Mouse (Mus musculus) embryonic facial prominence, embryonic 13.5 days (tissue): ENCODE measurements around the gene Scgb1a1. TPM values are rescaled to one million over a fixed set of nuclear protein-coding genes. Genes with fewer than 3 reads are reported as not detected.
"Not testable (repeated sequence)": the region's sequence is repeated elsewhere in the genome, so short reads cannot be mapped to it uniquely, and the experiment has no call there.

Source experiments
- ATAC-seq: fragments of 200-750 bp; cut with Nextera tagmentation; 2 replicates; pipeline ENCODE4 v1.8.0; 2017; ENCODE audit warnings: low read depth; ENCODE audit not compliant: insufficient number of reproducible peaks, insufficient read depth, low FRiP score, low TSS enrichment
- H3K27ac ChIP-seq: fragments of 300-500 bp; sonication (generic); 2 replicates; pipeline ENCODE4 v1.5.1; 2015; ENCODE audit warnings: moderate library complexity, mild to moderate bottlenecking, inconsistent platforms
- H3K27me3 ChIP-seq: fragments of 300-500 bp; sonication (generic); 2 replicates; pipeline ENCODE4 v1.6.1; 2015; ENCODE audit warnings: mild to moderate bottlenecking, inconsistent platforms
- H3K36me3 ChIP-seq: fragments of 300-500 bp; sonication (generic); 2 replicates; pipeline ENCODE4 v1.6.1; 2015; ENCODE audit warnings: mild to moderate bottlenecking, inconsistent platforms
- H3K4me1 ChIP-seq: fragments of 300-500 bp; sonication (generic); 2 replicates; pipeline ENCODE4 v1.6.1; 2015; ENCODE audit warnings: inconsistent platforms
- H3K4me2 ChIP-seq: fragments of 300-500 bp; sonication (generic); 2 replicates; pipeline ENCODE4 v1.6.1; 2015; ENCODE audit warnings: moderate library complexity, mild to moderate bottlenecking, inconsistent platforms
- H3K4me3 ChIP-seq: fragments of 300-500 bp; sonication (generic); 2 replicates; pipeline ENCODE4 v1.5.1; 2015; ENCODE audit warnings: mild to moderate bottlenecking, inconsistent platforms
- H3K9ac ChIP-seq: fragments of 300-500 bp; sonication (generic); 2 replicates; pipeline ENCODE4 v1.6.1; 2015; ENCODE audit warnings: mild to moderate bottlenecking, inconsistent platforms
- H3K9me3 ChIP-seq: fragments of 300-500 bp; sonication (generic); 2 replicates; pipeline ENCODE4 v1.6.1; 2016; ENCODE audit warnings: inconsistent platforms
- WGBS: fragments of 180-500 bp; shearing (Covaris S2); methylation state at CpG from one replicate; pipeline ENCODE4 v1.1.7; 2015; ENCODE audit warnings: mixed read lengths; 5-methylcytosine and 5-hydroxymethylcytosine counted together
- polyA plus RNA-seq: library from polyadenylated mRNA; unstranded; fragments of >200 nt; fragmentation: Nextera tagmentation; extraction: Ambion mirVana; gene quantifications from 2 replicates; pipeline ENCODE4 v1.2.1, GENCODE M21; 2015

The Scgb1a1 gene
- polyA plus RNA-seq, 1 experiment from 2014 or later, result not detected

DNA sequence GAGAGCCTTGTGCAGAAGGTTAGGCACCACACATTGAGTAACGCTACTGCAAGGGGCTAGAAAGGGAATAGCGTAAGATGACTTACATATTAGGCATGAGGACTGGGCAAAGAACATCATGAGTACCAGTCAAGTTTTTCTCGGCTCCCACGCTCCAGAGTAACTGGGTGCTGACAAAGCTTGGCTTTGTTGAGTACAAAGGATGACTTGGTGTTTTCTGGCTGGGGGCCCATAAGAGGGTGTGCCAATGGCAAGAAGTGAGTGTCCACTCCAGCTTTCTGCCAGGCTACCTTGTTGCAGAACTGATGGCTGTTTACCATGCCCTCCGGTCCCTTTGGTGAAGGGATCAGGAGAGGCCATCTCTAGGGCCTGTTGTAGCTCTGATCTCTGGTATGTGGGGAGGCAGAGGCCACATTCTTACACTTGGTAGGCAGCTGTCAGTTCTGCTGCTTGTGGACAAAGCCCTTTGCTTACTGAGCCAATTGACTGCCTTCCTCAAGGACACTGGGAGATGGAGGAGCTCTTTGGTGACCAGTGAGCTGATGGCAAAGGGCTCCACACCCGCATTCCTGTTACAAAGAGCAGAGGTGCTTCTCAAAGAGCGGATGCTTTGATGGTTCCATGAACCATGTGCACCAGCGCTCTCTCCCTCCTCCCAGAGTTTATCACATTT is 26.4 kb downstream of the Scgb1a1 start:
- no peak for ATAC-seq
- H3K27me3 ChIP-seq, result no peaks in the 10 kb centered on the region
- H3K9me3 ChIP-seq, result no peaks in the 10 kb centered on the region
- H3K36me3 ChIP-seq, result no peaks in the 10 kb centered on the region
- H3K4me2 ChIP-seq, result no peak overlapping the region
- no peak overlapping the region for H3K4me3 ChIP-seq
- no peak overlapping the region for H3K27ac ChIP-seq
- peaks cover 5% of the 10 kb centered on the region for H3K4me1 ChIP-seq
- WGBS, result 90% methylated on average over 8 of the region's 8 CpGs
- H3K9ac ChIP-seq, result no peak overlapping the region

DNA sequence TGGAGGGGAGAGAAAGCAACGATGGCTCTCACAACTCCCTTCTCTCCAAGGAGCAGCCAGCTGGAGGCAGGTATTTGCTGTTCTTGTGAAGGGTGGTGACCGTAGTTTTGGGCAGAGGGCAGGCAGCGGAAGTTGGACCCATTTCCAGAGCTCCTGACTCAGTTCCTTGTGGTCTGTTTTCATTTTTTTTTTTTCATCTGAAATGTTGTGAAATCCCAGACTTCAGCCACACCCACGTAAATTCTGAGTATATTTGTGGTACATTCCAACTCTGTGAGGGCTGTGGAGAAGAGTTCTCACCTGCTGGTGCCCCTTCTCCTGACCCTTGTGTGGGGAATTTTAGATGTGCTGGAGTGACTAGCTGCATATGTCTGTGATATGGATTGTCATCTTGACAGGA is 27.7 kb downstream of the Scgb1a1 start:
- no peak overlapping the region for H3K4me2 ChIP-seq
- no peak overlapping the region for H3K9ac ChIP-seq
- no peaks in the 10 kb centered on the region for H3K27me3 ChIP-seq
- H3K9me3 ChIP-seq, result no peaks in the 10 kb centered on the region
- H3K4me1 ChIP-seq, result no peaks in the 10 kb centered on the region
- no peak overlapping the region for H3K27ac ChIP-seq
- ATAC-seq, result no peak
- no peaks in the 10 kb centered on the region for H3K36me3 ChIP-seq
- no peak overlapping the region for H3K4me3 ChIP-seq
- WGBS, result 64% methylated on average over 4 of the region's 4 CpGs

GRCm38 (mm10) chr19:9059391-9059790 is 28.4 kb downstream of the Scgb1a1 start:
- H3K4me1 ChIP-seq, result no peaks in the 10 kb centered on the region
- no peaks in the 10 kb centered on the region for H3K9me3 ChIP-seq
- no peak overlapping the region for H3K4me2 ChIP-seq
- no peak for ATAC-seq
- no peaks in the 10 kb centered on the region for H3K27me3 ChIP-seq
- H3K27ac ChIP-seq, result no peak overlapping the region
- 74% methylated on average over 7 of the region's 7 CpGs for WGBS
- H3K36me3 ChIP-seq, result no peaks in the 10 kb centered on the region
- no peak overlapping the region for H3K4me3 ChIP-seq
- H3K9ac ChIP-seq, result no peak overlapping the region

GRCm38 (mm10) chr19:9058944-9059343 is 28.8 kb downstream of the Scgb1a1 start:
- Histone ChIP-seq H3K27me3 (no peaks in the 10 kb centered on the region), H3K4me1 (no peaks in the 10 kb centered on the region), H3K4me3 (no peak overlapping the region), H3K27ac (no peak overlapping the region), H3K9me3 (no peaks in the 10 kb centered on the region), H3K4me2 (no peak overlapping the region), H3K36me3 (no peaks in the 10 kb centered on the region), H3K9ac (no peak overlapping the region)
- no peak for ATAC-seq
- WGBS, result 76% methylated on average over 4 of the region's 4 CpGs

DNA sequence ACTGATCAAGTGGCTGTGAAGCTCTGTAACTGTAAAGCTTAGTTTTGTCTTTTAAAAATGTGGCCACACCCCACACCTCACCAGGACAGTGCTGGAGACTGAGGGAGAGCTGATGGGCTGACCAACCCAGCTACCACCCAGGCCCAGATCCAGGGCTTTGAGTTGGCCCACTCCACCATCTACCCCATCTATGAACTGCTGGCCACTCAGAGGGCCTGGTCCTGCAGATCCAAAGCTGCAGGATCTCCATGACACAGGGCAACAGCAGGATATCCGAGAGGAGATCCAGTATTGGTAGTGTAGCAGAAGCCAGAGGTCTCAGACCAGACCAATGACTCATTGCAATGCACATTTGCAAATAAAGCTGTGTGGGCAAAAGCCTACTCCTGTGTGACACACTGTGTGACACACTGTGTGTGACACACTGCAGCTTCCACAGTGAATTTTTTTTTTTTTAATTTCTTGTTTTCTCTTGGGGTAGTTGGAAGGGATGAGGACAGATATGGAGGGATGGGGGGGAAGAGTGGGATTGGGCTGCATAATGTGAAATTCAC is 29.4 kb downstream of the Scgb1a1 start:
- H3K27me3 ChIP-seq, result no peaks in the 10 kb centered on the region

GRCm38 (mm10) chr19:9057679-9058078 is 30.1 kb downstream of the Scgb1a1 start:
- Histone ChIP-seq H3K4me1 (peaks cover 12% of the 10 kb centered on the region; the same call in 1 of the 2 replicates), H3K27me3 (no peaks in the 10 kb centered on the region), H3K4me2 (no peak overlapping the region), H3K9me3 (no peaks in the 10 kb centered on the region), H3K27ac (no peak overlapping the region), H3K9ac (no peak overlapping the region), H3K36me3 (no peaks in the 10 kb centered on the region), H3K4me3 (no peak overlapping the region)
- no peak for ATAC-seq

More for the DNA sequence above, 29.4 kb downstream of the Scgb1a1 start:
- no peak for ATAC-seq
- Histone ChIP-seq H3K4me1 (peaks cover 4% of the 10 kb centered on the region; the same call in 1 of the 2 replicates), H3K4me3 (no peak overlapping the region), H3K4me2 (no peak overlapping the region), H3K9me3 (no peaks in the 10 kb centered on the region), H3K9ac (no peak overlapping the region), H3K36me3 (no peaks in the 10 kb centered on the region), H3K27ac (no peak overlapping the region)
- 71% methylated on average over 1 of the region's 1 CpGs for WGBS

- 88% methylated on average over 4 of the region's 4 CpGs for WGBS
- H3K27ac ChIP-seq, result no peak overlapping the region
- peaks cover 12% of the 10 kb centered on the region; the same call in 1 of the 2 replicates for H3K4me1 ChIP-seq
These were observed 31.9 kb downstream of the Scgb1a1 start for GRCm38 (mm10) chr19:9055703-9056355.

GRCm38 (mm10) chr19:9055153-9055552 is 32.6 kb downstream of the Scgb1a1 start:
- Histone ChIP-seq H3K27ac (no peak overlapping the region), H3K9me3 (no peaks in the 10 kb centered on the region), H3K4me1 (peaks cover 12% of the 10 kb centered on the region; the same call in 1 of the 2 replicates), H3K36me3 (no peaks in the 10 kb centered on the region), H3K4me3 (no peak overlapping the region), H3K9ac (no peak overlapping the region), H3K27me3 (no peaks in the 10 kb centered on the region), H3K4me2 (no peak overlapping the region)
- ATAC-seq, result no peak
- WGBS, result 19% methylated on average over 2 of the region's 2 CpGs

More at GRCm38 (mm10) chr19:9055703-9056355, 31.9 kb downstream of the Scgb1a1 start:
- no peak overlapping the region for H3K4me3 ChIP-seq
- H3K4me2 ChIP-seq, result no peak overlapping the region
- no peak overlapping the region for H3K9ac ChIP-seq
- H3K27me3 ChIP-seq, result no peaks in the 10 kb centered on the region
- no peaks in the 10 kb centered on the region for H3K9me3 ChIP-seq
- no peak for ATAC-seq
- no peaks in the 10 kb centered on the region for H3K36me3 ChIP-seq

DNA sequence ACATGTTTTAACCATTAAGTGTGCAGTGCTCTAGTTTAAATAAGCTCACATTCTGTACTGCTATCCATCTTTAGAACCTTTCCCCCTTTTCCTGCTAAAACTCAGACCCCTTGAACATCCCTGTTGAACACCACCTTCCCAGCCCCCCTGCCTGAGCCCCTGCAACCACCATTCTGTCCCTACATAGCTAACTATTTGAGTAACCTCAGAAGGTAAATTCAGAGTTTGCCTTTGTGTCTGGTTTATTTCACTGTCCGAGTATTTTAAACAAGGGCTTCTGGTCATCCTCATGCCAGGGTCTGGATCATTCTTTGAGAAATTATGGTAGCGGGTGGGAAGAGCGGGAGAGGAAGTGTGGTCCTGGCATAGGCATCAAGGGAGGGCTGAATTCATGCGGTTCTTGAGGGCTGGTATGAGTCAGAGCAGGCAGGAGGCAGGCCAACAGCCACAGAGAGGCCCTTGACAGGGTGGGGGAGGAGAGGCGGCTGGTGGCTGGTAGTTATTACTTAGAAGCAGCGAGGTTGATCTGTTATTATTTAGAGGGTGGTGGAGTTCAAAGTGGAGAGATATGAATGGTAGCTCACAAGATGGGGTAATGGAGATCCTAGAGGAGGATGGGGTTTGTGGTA is 34.8 kb downstream of the Scgb1a1 start:
- no peak for ATAC-seq
- peak overlapping the region; percentile 63 for H3K27ac ChIP-seq
- peak overlapping the region; percentile 7; the same call in 1 of the 2 replicates for H3K4me2 ChIP-seq
- H3K4me3 ChIP-seq, result no peak overlapping the region
- no peaks in the 10 kb centered on the region for H3K36me3 ChIP-seq
- no peak overlapping the region for H3K9ac ChIP-seq
- H3K9me3 ChIP-seq, result no peaks in the 10 kb centered on the region
- peaks cover 13% of the 10 kb centered on the region; the same call in 1 of the 2 replicates for H3K4me1 ChIP-seq
- WGBS, result 23% methylated on average over 6 of the region's 6 CpGs
- no peaks in the 10 kb centered on the region for H3K27me3 ChIP-seq

GRCm38 (mm10) chr19:9051985-9052384 is 35.8 kb downstream of the Scgb1a1 start:
- ATAC-seq, H3K9me3 ChIP-seq, H3K4me2 ChIP-seq, H3K36me3 ChIP-seq, H3K4me3 ChIP-seq, H3K27ac ChIP-seq, H3K27me3 ChIP-seq, H3K9ac ChIP-seq: not testable (repeated sequence)
- 86% methylated on average over 4 of the region's 4 CpGs for WGBS
- peaks cover 20% of the 10 kb centered on the region for H3K4me1 ChIP-seq

GRCm38 (mm10) chr19:9050294-9051229 is 37.2 kb downstream of the Scgb1a1 start:
- H3K4me1 ChIP-seq, result peaks cover 23% of the 10 kb centered on the region
- H3K4me3 ChIP-seq, result no peak overlapping the region
- ATAC-seq, result no peak
- no peaks in the 10 kb centered on the region for H3K9me3 ChIP-seq
- no peaks in the 10 kb centered on the region for H3K27me3 ChIP-seq
- H3K36me3 ChIP-seq, result no peaks in the 10 kb centered on the region
- H3K27ac ChIP-seq, result no peak overlapping the region
- H3K4me2 ChIP-seq, result no peak overlapping the region
- no peak overlapping the region for H3K9ac ChIP-seq
- 76% methylated on average over 9 of the region's 9 CpGs for WGBS
